Mouse (Mus musculus): ENCODE measurements around the gene Dpp9.
"Not testable (repeated sequence)": the region's sequence is repeated elsewhere in the genome, so short reads cannot be mapped to it uniquely, and the experiment has no call there.

Gene Dpp9

DNA sequence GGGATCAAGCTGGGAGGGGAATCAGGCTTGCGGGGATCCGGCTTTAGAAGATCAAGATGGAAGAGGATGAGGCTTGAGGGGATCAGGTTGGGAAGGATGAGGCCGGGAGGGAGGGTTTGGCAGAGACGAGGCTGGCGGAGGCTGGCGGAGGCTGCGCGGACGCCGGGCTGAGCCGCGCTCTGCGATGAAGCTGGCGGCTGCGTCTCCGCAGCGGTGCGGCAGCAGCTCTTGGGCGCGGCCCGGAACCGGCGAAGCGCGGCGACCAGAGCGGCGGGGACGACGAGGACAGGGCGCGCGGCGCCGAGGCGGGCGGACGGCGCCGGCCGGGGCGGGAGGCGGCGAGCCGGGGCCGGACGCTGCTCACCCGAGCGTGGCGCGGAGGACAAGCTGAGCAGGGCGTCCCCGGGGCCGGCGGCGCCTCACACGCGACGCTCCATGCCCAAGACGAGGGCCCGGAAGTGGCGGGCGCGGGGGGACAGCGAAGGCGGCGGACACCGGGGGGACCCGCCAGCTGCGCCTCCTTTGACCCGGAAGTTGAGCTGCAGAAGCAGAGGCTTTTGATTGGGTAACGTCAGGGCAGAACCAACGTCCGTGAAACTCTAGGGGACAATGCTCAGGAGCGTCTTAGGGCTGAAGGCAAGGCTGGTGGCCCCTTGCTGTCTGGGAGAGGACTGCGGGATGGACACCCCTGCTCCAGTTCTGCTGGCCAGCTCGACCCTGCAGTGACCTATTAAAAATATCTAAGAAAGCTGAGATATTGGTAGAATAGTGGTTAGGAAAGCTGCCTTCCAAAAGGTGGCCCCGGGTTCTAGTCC, at the start of gene Dpp9:
Gene Dpp9 (minus strand): TSS at position 529 of the 815 bp plus-strand sequence.
- peak; percentile 47 for DNase-seq (ENCODE audit: low spot score)

DNA sequence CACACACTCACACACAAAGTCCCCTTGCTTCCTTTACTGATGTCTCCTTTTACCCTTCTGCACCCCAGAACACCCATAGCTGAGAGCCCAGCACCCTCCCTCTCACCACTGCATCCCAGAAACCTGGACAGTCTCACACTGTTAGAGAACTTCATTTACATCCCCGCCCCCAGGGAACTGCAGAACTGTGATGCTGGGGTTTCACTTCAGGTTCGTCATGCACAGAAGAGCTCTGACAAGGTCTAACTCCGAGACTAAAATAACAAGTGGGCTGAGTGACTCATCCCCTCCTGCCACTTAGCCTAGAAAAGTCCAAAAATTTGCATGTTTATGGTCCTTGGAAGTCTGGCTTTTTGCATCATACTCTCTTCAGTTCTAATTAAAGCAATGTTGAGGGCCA, 47.6 kb upstream of the Dpp9 start:
- DNase-seq (ENCODE audit: low spot score) = no peak

DNA sequence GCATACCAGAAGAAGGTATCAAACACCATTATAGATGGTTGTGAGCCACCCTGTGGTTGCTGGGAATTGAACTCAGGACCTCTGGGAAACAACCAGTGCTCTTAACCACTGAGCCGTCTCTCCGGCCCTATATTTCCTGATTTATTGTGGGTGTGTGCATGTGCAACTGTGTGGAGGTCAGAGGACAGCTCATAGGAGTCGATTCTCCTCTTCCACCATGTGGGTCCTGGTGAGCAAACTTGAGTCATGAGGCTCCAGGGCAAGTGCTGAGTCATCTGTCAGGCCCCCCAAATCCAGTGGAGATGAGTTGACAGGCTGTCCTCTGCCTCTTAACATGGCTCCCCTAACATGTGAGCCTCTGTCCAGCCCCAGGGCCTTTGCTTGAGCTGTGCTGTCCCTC, 47.2 kb upstream of the Dpp9 start:
- no peak for DNase-seq (ENCODE audit: low spot score)

DNA sequence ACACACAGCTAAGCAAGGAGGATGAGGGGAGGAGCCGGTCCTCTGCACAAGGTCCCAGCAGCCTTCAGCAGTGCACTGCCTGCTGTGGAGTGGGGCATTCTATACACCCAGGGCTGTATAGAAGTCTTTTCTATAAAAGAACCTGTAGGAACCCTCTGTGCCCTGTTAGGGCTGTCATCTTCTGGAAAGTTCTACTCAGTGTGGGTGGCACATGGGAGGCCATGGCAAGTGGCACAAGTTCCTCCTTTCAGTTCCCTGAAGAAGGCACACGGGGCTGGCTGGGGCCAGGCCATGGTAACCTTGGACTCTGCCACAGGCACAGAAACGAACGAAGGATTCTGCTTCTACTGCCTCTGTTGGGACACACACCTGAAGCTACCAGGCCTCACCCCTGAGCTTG, 46.3 kb upstream of the Dpp9 start:
- no peak for DNase-seq (ENCODE audit: low spot score)

DNA sequence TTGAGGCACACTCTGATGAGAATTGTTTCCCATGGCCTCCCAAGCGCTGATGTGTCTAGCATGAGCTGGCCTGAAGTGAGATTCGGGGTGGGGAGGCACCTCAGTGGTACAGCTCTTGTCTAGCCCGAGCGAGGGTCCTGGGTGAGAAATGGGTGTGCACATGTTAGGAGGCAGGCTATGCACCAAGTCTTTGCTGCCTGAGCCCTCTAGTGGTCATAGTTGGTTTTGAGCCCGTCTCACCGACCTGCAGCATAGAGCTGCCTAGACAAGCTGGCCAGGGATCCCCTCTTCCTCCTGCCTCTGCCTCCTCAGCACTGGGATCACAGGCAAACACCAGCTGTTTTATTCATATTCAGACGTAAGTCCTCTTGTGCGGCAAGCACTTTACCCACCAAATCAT, 45.3 kb upstream of the Dpp9 start:
- DNase-seq (ENCODE audit: low spot score) = no peak

DNA sequence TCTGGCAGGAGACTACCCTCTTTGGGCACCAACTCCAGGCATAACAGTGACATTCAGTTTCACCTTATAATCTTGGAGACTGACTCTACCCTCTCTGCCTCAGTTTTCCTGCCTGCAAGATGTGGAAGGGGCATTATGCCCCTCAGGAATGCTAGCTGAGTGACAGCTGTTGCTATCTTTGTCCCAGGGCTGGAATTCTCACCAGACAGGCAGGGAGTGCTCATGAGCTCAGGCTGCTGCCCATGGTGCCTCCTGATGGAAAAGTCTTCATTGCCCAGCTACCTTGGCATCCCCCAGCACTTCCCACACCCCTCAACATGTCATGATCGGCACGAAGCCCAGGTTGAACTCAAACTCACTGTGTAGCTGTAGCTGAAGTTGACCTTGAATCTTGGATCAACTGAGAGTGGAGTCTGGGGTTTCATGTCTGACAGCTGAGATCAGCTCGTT, 44.0 kb upstream of the Dpp9 start:
- no peak for DNase-seq (ENCODE audit: low spot score)

DNA sequence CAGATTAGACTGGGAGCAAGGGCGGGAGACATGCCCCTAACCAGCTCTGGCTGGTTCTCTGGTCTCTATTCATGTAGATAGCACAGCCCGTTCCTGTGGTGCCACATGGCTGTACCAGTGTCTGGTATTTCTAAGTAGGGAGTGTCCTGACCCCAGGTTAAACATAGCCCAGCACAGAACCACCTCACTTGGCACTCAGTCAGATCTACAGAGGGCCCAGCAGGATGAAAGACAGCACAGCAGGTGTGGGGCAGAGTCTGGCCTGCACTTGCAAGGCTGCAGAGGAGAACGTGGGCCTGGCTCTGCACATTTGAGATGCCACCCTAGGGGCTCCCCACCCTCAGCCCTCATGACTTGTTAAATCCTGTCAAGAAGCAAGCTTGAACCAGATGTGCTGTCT, 42.5 kb upstream of the Dpp9 start:
- no peak for DNase-seq (ENCODE audit: low spot score)

DNA sequence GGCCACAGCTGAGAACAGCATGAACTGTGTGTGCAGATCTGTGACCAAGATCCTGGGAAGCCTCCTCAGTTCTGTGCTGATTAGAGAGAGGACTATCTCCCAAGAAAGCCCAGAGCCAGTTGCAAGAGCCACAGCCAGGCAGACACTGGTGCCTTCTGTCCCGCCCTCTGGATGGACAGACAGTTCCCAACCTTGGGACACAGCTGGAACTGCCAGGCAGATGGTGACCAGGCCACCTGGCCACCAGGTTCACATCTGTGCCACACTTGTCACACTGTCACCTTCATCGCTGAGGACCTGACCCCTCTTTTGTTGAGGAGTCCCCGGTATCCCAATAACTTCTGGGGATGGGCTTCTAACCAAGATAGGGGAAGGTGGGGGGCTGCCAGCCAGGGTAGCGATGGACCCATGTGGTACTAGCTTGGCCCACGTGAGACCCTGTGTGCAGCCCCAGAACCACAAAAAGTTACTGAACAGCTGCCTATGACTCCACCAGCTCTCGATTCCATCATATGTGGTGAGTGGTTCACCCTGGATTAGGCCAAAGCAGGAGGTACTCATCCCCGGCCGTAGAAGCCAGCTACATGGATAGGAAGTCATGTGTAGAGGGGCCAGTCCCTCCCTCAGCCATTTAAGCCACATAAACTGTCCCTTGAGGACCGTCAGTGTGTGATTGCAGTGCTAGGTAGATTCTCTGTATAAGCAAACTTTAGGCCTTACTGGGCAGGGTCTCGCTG, 40.8 kb upstream of the Dpp9 start:
- no peak for DNase-seq (ENCODE audit: low spot score)

DNA sequence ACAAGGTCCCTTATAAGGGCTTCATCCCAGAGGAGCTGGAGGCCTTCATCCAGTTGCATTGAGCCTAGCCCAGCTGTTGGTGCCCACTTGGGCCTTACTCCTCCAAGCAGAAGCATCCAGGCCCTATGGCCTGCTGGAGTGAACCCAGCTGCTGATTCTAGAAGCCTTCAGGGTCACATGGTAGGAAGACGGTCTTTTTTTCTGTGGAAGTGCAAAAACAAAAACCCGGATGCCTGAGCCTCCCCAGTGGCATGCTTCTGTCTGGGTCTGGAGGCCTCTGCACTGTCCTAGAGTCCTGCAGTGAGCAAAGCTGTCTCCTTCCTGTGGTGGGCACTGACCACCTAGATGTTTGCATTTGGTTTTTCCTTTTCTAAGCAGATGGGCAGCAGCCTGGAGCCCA, 40.1 kb upstream of the Dpp9 start:
- DNase-seq (ENCODE audit: low spot score) = not testable (repeated sequence)

DNA sequence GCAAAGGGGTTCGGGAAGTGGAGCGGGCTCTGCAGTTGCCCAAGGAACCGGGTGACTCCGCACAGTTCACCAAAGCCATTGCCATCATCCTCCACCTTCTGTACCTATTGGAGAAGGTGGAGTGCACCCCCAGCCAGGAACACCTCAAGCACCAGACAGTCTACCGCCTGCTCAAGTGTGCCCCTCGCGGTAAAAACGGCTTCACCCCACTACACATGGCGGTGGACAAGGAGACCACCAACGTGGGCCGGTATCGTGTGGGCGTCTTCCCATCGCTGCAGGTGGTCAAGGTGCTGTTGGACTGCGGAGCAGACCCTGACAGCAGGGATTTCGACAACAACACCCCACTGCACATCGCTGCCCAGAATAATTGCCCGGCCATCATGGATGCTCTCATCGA, 39.6 kb upstream of the Dpp9 start:
- DNase-seq (ENCODE audit: low spot score) = not testable (repeated sequence)

DNA sequence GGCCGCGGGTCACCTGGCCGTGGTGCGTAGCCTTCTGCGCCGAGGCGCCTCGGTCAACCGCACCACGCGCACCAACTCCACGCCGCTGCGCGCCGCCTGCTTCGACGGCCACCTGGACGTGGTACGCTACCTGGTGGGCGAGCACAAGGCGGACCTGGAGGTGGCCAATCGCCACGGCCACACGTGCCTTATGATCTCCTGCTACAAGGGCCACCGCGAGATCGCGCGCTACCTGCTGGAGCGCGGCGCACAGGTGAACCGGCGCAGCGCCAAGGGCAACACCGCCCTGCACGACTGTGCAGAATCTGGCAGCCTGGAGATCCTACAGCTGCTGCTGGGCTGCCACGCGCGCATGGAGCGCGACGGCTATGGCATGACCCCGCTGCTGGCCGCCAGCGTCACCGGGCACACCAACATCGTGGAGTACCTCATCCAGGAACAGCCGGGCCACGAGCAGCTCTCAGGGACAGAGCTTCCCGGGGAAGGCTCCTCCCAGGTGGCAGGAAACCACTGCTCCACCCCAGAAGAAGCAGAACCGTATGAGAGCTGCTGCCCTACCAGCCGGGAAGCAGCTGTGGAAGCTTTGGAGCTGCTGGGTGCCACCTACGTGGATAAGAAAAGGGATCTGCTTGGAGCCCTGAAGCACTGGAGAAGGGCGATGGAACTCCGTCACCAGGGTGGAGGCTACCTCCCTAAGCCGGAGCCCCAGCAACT, 38.6 kb upstream of the Dpp9 start:
- DNase-seq (ENCODE audit: low spot score) = no peak

DNA sequence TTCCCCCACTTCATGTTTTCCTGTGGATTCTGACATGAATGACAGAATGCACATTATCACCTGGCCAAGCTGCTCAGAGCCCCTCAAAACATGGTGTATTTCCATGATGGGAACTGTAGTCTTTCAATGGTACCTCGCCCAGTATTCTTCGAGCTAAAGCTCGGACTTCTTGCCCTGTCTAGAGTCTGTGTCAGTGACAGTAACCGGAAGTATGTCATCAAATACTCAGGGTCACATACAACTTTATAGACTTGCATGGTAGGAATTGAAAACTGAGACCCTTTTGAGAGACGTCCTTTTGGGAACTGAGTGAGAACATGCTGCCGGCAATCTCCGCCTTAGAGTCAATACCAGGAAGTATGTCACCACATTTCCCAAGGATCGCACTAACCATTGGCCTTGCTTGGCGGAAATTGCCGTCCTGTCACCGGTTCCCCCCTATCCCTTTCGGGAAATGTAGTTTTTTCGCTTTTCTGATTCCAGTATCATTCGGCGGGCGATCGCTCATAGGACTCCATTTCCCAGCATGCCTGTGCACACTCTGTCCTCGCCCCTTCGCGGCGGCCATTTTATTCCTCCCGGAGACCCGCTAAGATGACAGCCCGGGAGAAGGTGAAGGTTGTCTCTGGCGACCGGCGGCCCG, 37.7 kb upstream of the Dpp9 start, which contains the start of gene Fem1a:
Gene Fem1a (plus strand): TSS at position 572 of the 643 bp plus-strand sequence.
- peak; percentile 51 for DNase-seq (ENCODE audit: low spot score)

DNA sequence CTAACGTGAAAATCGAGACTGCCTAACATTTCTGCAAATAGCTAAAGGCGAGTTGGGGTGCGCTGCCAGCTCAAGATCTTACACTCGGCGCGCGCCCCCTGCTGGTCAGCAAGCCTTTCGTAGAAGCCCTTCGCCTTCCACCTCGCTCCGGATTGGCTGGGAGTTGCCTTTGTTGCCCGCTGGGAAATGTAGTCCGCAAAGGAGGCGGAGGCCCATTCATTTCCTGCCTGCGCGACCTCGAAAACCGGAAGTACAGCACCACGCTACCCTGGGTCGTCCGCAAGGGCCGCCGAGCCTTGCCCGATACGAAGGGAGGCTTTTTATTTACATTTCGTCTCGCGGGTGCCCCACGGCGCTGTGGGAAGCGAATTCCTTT, 37.1 kb upstream of the Dpp9 start:
- DNase-seq (ENCODE audit: low spot score) = peak; percentile 98

DNA sequence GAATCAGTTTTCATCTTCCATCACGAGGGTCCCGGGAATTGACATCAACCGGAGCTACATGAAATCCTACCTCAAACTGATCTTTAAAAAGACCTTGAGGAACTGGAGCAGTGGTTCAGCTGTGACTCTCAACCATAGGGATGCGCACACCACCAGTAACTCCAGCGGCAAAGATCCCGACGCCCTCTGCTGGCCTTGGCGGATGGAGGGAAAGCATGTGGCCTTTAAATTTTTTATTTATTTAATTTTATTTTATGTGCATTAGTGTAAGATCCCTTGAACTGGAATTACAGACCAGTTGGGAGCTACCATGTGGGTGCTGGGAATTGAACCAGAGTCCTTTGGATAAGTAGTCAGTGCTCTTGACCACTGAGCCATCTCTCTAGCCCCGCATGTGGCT, 36.7 kb upstream of the Dpp9 start:
- no peak for DNase-seq (ENCODE audit: low spot score)

DNA sequence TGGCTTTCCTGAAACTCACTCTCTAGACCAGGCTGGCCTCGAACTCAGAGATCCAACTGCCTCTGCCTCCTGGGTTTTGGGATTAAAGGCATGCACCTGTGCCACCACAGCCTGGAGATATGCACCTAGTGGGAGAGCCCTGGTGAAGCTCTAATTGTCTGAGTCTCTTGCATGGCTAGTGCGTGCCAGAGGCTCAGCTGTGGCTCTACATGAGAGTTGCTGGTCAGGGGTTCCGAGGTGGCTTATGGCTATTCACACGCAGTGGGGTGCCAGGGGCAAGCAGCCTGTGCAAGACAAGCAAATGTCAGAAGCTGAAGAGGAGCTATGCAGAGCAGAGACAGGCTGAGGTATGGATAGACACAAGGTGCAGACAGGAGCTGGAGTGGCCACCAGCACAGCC, 36.0 kb upstream of the Dpp9 start:
- no peak for DNase-seq (ENCODE audit: low spot score)

DNA sequence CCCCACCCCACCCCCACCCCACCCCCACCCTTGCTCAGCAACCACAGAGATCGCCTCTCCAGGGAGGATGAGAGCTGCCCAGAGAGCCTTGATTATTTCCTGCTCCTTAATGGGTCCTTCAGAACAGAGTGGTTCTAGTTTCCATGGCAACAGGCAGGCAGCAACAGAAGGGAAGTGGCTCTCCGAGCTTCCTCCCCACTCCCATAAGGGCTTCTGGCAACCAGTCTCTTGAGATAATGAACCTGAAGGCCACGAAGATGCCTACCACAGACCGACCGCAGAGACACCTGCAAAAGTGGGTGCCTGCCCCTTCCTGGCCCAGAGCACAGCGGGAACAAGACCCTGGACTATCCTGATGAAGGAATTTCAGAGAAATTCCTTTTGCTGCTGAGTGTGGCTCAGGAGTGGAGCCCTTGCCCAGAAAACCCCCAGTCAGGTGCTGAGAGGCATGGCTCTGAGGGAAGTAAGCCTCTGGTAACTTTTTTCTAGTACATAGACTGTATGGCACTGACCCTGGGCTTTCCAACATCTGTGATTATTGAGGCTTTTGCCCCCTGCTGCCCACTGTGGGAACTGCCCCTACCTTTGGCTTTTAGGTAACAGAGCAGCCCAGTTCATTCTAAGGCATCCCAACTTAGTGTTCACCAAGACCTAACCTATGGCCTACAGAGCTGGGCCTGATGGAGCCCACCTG, 32.6 kb upstream of the Dpp9 start:
- DNase-seq (ENCODE audit: low spot score) = no peak

DNA sequence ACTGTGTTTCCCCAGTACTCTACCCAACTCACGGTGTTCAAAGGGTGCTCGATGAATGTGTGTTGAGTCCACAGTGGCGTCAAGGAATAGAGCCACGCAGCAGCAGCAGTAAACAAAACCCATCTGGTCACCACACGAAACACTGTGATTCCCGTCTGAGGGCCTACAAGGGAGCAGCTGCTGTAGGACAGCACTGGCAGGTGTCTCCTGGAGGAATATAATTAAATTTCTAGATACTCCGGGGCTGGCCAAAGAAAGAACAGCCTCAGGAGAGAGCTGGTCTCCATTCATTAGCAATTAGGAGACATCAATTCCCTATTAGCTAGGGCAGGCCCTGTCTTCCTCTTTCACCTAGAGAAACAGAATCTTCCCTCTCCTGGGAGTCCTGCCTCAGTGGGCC, 26.9 kb upstream of the Dpp9 start:
- no peak for DNase-seq (ENCODE audit: low spot score)

DNA sequence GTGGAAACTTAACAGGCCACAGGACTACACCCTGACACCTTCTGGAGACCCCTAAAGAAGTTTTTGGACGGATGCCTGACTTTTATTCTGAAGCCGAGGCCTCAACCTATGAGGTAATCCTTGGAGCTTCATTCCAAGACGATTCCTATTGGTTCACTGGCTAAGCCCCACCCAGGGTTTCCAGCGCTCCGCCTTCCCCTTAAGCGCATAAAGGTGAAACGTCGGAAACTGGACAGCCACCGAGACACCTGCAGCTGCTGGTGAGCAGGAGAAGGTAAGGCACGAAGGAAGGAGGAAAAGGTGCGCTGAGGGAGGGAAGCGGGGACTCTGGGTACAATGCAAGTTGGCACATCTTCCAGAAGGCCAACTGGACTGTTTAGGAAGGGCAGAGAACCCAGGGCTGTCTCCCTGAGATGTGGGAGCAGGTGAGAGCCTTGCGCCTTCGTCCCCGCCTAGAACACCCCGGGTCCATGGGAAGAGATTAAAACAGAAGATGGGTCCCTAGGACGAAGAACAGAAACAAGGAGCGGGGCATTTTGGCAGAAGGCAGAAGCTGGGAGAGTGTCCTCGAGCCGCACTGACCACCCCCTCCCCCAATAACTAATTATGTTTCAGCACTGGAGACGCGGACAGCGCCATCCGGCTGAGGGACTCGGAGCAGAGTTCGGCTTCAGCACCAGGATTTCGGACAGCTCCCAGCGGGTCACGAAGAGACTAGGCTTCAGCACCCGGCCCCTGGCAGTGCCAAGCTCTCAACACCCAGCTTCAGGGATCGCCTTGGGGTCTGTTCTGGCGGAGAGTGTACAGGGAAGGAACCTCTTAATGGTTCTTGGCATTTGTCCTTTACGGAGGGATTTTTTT, 23.1 kb upstream of the Dpp9 start:
- DNase-seq (ENCODE audit: low spot score) = peak; percentile 85

DNA sequence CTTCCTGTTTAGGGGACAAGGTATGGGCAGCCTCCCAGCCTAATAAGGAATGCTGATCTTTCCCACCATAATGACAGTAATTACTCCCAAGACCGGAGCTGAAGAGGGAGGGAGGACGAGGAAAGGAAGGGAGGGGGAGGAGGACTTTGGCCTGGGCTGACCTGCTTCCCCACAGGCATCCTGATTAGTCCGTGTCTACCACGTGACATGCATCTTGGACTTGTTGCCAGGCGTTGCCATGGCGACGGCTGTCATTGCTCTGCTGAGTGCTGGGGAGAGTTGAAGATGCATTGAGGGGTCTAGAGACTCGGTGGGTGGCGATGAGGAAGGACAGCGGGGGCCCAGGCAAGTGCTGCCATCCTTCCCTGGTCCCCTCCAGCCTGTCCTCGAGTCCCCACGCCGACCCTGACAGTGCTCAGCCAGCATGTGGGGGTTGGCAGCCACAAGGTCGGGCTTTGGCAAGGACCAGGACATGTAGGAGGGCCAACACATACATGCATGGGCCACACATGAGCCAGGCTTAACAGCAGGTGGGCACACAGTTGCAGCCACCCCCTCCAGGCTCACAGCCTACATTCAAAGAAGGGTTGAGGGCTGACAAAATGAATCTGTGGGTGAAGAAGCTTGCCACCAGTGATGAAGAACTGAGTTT, 15.2 kb upstream of the Dpp9 start:
- DNase-seq (ENCODE audit: low spot score) = no peak

DNA sequence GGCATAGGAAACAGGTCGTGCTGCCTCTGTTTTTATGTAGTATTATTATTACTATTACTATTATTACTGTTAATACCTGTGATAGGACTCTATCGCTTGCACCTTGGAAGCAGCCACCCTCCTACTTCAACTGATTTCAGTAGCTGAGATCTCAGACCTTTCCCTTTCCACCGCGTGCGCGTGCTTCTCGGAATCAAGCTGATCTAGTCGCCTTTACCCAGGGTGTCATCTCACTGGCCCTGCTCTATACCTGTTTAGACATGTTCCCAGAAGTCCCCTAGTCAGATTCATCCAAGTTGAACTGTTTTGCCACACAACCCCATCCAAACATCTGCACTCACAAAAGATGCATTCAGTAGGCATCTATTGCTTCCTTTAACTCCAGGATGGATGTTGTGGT, 14.7 kb upstream of the Dpp9 start:
- no peak for DNase-seq (ENCODE audit: low spot score)
